Mouse (Mus musculus) bone marrow macrophage, adult 2 months (primary cell): Measurements from ENCODE around the gene Cacul1.

Experiments used
- CTCF ChIP-seq: IDR thresholded peaks from 2 replicates; pipeline ENCODE4 v1.5.1; 2012; ENCODE audit warnings: low read depth, mild to moderate bottlenecking, low read length, moderate library complexity
- POLR2A ChIP-seq: IDR thresholded peaks from 2 replicates; pipeline ENCODE4 v1.6.1; 2012; ENCODE audit warnings: mild to moderate bottlenecking, low read depth, low read length, borderline replicate concordance

DNA sequence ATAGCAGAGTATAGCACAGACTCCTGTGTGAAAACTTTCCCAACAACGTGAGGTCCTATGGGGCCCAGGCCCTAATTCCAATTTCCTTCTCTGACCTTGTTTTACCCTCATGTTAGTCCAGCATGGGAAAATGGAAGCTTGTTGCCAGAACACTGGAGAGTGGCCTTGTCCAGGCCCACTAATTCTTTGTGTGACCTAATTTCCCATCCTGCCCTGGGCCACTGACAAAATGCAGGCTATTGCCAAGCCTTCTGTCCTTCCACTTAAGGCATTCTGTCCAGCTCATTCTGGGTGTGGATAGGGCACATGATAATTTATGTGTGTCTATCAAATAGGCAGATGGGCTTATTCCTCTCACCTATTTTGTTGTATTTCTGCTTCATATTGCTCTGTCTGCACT is 91.3 kb downstream of the Cacul1 start:
- no peak for TF ChIP-seq CTCF
- no peak for TF ChIP-seq POLR2A
